23 mouse cellular contexts compared by ENCODE assay signal in the genomic region with DNA sequence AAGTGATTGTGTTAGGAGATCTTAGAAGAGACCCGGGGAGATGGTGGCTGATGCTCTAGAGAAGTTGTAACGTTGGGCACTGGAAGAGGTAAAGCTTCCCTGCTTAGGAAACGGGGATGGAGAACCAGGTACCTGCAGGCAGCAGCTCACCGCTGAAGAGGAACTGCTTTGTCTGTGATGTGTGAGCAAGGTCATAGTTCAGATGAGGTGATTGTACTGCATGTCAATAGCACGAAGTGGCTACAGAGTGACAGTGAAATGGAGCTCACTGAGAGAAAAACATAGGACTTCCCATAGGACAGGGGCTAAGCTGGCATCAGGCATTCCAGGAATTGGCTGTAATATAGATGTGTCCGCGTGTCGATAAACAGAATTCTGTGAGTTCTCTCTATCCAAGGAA.
"Had no signal": no experiment of that assay in that cellular context is flagged by ENCODE, and none has a peak within 500 bp of the region (broad histone marks: within the 10 kb centered on the region; RNA-seq: fewer than 3 reads in every experiment).

No protein-coding gene starts in this region.

- H3K9ac ChIP-seq: limb, embryonic 13.5 days; liver, embryonic 14.5 days; liver, postnatal 0 days; lung, embryonic 14.5 days; midbrain, embryonic 12.5 days; midbrain, embryonic 15.5 days; neural tube, embryonic 12.5 days; neural tube, embryonic 15.5 days had no signal

- DNase-seq: kidney, adult 11 months; layer of hippocampus, adult 9-11 months; liver; liver, postnatal 0 days; lung, embryonic 14.5 days; right cerebral cortex, adult 18-20 months; right cerebral cortex, postnatal 14 days; right cerebral cortex, postnatal 4 days; thymus, adult 2 months; thymus, postnatal 14 days; thymus, postnatal 4 days had no signal

- H3K4me3 ChIP-seq: layer of hippocampus, adult 2 months; limb, embryonic 10.5 days; limb, embryonic 13.5 days; midbrain, embryonic 12.5 days; midbrain, embryonic 15.5 days; neural tube, embryonic 12.5 days; neural tube, embryonic 15.5 days had no signal

- H3K27me3 ChIP-seq: limb, embryonic 13.5 days; midbrain, embryonic 12.5 days; midbrain, embryonic 15.5 days; neural tube, embryonic 12.5 days; neural tube, embryonic 15.5 days had no signal

- H3K36me3 ChIP-seq: limb, embryonic 10.5 days; limb, embryonic 13.5 days; midbrain, embryonic 12.5 days; midbrain, embryonic 15.5 days; neural tube, embryonic 12.5 days; neural tube, embryonic 15.5 days had no signal

- ATAC-seq: liver, postnatal 0 days; lung, postnatal 0 days; midbrain, embryonic 15.5 days had no signal

- H3K4me2 ChIP-seq: limb, embryonic 13.5 days; lung, embryonic 14.5 days; midbrain, embryonic 12.5 days; midbrain, embryonic 15.5 days; neural tube, embryonic 12.5 days; neural tube, embryonic 15.5 days had no signal

- H3K27ac ChIP-seq: kidney, postnatal 0 days; layer of hippocampus, adult 2 months; limb, embryonic 10.5 days; limb, embryonic 13.5 days; liver, embryonic 14.5 days; macrophage; midbrain, embryonic 12.5 days; midbrain, embryonic 15.5 days; neural tube, embryonic 12.5 days; neural tube, embryonic 15.5 days; stomach, postnatal 0 days had no signal

- H3K9me3 ChIP-seq: limb, embryonic 10.5 days; limb, embryonic 13.5 days; midbrain, embryonic 12.5 days; midbrain, embryonic 15.5 days; neural tube, embryonic 12.5 days; neural tube, embryonic 15.5 days had no signal
